Mouse (Mus musculus) liver, adult 2 months (tissue): ENCODE data around the gene Rlbp1.

ENCODE experiments used
- CTCF ChIP-seq: fragments of 200-500 bp; IDR thresholded peaks from 2 replicates; pipeline ENCODE4 v1.5.1; 2011; ENCODE audit warnings: low read depth, low read length, control low read depth
- POLR2A ChIP-seq: fragments of 200-500 bp; IDR thresholded peaks from 2 replicates; pipeline ENCODE4 v1.6.1; 2011; ENCODE audit warnings: low read length, control low read depth; ENCODE audit not compliant: insufficient read depth; ENCODE audit errors: extremely low read depth

DNA sequence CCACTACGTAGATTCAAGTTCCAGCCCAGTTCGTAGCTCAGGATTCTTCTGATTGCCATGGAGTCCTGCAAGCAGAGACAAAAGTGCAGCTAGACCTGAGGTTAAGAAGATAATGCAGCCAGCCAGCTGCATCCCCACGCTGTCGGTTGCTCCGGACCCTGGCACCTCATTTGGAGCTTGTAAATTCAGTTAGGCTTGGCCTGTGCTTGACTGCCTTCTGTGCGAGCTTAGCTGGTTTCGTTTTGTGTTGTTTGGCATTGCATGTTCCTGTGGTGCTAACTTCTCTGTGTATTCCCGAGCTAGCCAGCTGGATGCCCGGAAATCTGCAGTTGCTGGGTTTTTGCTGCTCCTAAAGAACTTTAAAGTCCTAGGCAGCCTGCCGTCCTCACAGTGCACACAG, 39.0 kb upstream of the Rlbp1 start:
- TF ChIP-seq CTCF, result no peak
- TF ChIP-seq POLR2A, result no peak
